In the genomic region with DNA sequence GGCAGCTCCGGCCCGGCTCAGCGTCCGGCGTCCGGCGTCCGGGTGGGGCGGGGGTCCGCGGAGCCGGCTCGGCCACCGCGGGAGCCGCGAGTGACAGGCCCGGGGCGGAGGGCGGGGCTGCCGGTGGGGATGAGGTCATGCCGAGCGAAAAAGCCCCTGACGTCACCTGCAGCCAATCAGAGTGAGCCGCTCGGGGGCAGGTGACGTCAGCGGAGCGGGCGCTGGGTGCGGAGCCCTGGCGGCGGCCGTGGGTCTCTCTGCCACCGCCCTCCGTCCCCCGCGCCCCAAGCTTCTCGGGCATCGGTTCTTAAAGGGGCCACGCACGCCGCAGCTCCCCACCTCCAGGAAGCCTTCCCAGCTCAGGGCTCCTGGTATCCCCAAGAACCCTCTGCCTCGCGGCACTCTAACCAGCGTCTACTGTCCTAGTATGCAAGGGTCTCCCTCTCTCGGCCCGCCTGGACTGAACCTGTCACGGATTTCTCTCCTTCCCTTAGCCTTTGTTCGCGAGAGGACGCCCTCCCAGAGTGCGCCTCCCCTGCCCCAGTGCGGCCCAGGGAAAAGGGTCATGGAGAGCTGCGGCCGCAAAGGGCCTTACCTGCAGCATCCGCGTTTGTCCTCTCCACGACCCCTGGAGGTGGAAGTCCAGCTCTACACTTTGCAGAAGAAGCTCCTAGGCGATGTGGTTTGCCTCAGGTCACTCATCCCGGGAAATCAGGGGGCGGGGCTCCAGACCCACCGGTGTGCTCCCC, we compare ENCODE assay signal across 8 mouse cellular contexts. TPM values are rescaled to one million over a fixed set of nuclear protein-coding genes. Genes with fewer than 3 reads are reported as not detected.
DNase-seq lines count a peak whose midpoint lies in the region; ATAC-seq and TF ChIP-seq lines count a peak whose summit lies in the region.

A gene (minus strand): TSS at position 661 of the 749 bp plus-strand sequence.

- peaks cover 94% of the 10 kb centered on the region for H3K27me3 ChIP-seq in CH12.LX (replicated peaks)
- peaks cover 26% of the 10 kb centered on the region for H3K27me3 ChIP-seq in forebrain, embryonic 12.5 days
- peaks cover 11% of the 10 kb centered on the region for H3K27me3 ChIP-seq in heart, embryonic 16.5 days (ENCODE audit: control insufficient read depth, insufficient read depth, low read length)
- peaks cover 99% of the 10 kb centered on the region for H3K27me3 ChIP-seq in liver, embryonic 13.5 days
- H3K27me3 ChIP-seq in stomach, embryonic 14.5 days (ENCODE audit: control insufficient read depth, insufficient read depth, low read length), result peaks cover 33% of the 10 kb centered on the region

- TF ChIP-seq EP300 in CH12.LX (IDR thresholded peaks at IDR 0.05; ENCODE audit: low read length), result no peak

- no peaks in the 10 kb centered on the region for H3K79me2 ChIP-seq in CH12.LX (replicated peaks; ENCODE audit: control insufficient read depth, extremely low read depth, insufficient read depth, poor library complexity, severe bottlenecking)

- TF ChIP-seq RAD21 in CH12.LX (IDR thresholded peaks at IDR 0.05; ENCODE audit: low read depth, low read length), result no peak

- ATAC-seq in forebrain, embryonic 12.5 days (ENCODE audit: low FRiP score), result peak; percentile 90
- peak; percentile 91 for ATAC-seq in heart, embryonic 16.5 days (replicated peaks; ENCODE audit: extremely low read depth, insufficient read depth, low FRiP score)
- ATAC-seq in liver, embryonic 13.5 days (ENCODE audit: low read depth), result peak; percentile 84
- ATAC-seq in stomach, embryonic 14.5 days (ENCODE audit: insufficient number of reproducible peaks, insufficient read depth, low FRiP score, low read depth), result peak; percentile 90

- H3K4me3 ChIP-seq in CH12.LX (replicated peaks in 1 of 3; ENCODE audit: low read depth in 2 of 3, low read length in 2 of 3, poor library complexity in 1 of 3), result peak within 1 kb of the TSS; percentile 51 to 78 (median 57)
- peak within 1 kb of the TSS; percentile 90 for H3K4me3 ChIP-seq in forebrain, embryonic 12.5 days (replicated peaks)
- peak within 1 kb of the TSS; percentile 79 for H3K4me3 ChIP-seq in heart, embryonic 16.5 days (ENCODE audit: low read length)
- peak within 1 kb of the TSS; percentile 87 for H3K4me3 ChIP-seq in liver, embryonic 13.5 days (replicated peaks)
- H3K4me3 ChIP-seq in stomach, embryonic 14.5 days (ENCODE audit: low read depth, low read length), result peak within 1 kb of the TSS; percentile 50

- dilution Hi-C loops in CH12.LX (cut with MboI; ENCODE audit: extremely low pct_ligation_motif_present, extremely low pct_unique_long_range_greater_than_20kb, low sequenced_read_pairs), result no loop called here

- peak within 1 kb of the TSS; percentile 60 for H3K9ac ChIP-seq in CH12.LX (ENCODE audit: insufficient read depth, low read depth)
- peak within 1 kb of the TSS; percentile 94 for H3K9ac ChIP-seq in forebrain, embryonic 12.5 days
- H3K9ac ChIP-seq in heart, embryonic 16.5 days (ENCODE audit: low read length), result peak within 1 kb of the TSS; percentile 85
- peak within 1 kb of the TSS; percentile 99 for H3K9ac ChIP-seq in liver, embryonic 13.5 days
- peak within 1 kb of the TSS; percentile 52 for H3K9ac ChIP-seq in stomach, embryonic 14.5 days (replicated peaks; ENCODE audit: low read depth, low read length)

- no peak within 1 kb of the TSS for H3K27ac ChIP-seq in CH12.LX (ENCODE audit: insufficient read depth, low read depth)
- H3K27ac ChIP-seq in forebrain, embryonic 12.5 days, result peak within 1 kb of the TSS; percentile 86
- H3K27ac ChIP-seq in heart, embryonic 16.5 days (ENCODE audit: low read length), result peak within 1 kb of the TSS; percentile 72
- peak within 1 kb of the TSS; percentile 89 for H3K27ac ChIP-seq in liver, embryonic 13.5 days
- H3K27ac ChIP-seq in stomach, embryonic 14.5 days (ENCODE audit: low read length), result no peak within 1 kb of the TSS

- TF ChIP-seq POLR2A in CH12.LX (IDR thresholded peaks at IDR 0.05; ENCODE audit: low read depth, low read length), result peak; percentile 60

- in situ Hi-C loops in CH12.LX (cut with MboI; ENCODE audit: low pct_ligation_motif_present, low pct_unique_long_range_greater_than_20kb, low sequenced_read_pairs), result no loop called here

- peaks cover 5 to 19% of the 10 kb centered on the region in 2 experiments; a peak in 3 of 4 replicates for H3K4me1 ChIP-seq in CH12.LX (ENCODE audit: control insufficient read depth in 1 of 2, insufficient read depth in 2 of 2)
- peaks cover 52% of the 10 kb centered on the region for H3K4me1 ChIP-seq in forebrain, embryonic 12.5 days
- peaks cover 27% of the 10 kb centered on the region for H3K4me1 ChIP-seq in heart, embryonic 16.5 days (ENCODE audit: control insufficient read depth, insufficient read depth, low read length)
- H3K4me1 ChIP-seq in liver, embryonic 13.5 days (replicated peaks), result peaks cover 63% of the 10 kb centered on the region
- peaks cover 5% of the 10 kb centered on the region; the same call in 1 of the 2 replicates for H3K4me1 ChIP-seq in stomach, embryonic 14.5 days (ENCODE audit: control insufficient read depth, insufficient read depth, low read length)

- H3K4me2 ChIP-seq in CH12.LX (ENCODE audit: insufficient read depth, low read depth, poor library complexity, severe bottlenecking), result peak within 1 kb of the TSS; percentile 92
- peak within 1 kb of the TSS; percentile 88 for H3K4me2 ChIP-seq in forebrain, embryonic 12.5 days
- peak within 1 kb of the TSS; percentile 92 for H3K4me2 ChIP-seq in heart, embryonic 16.5 days (ENCODE audit: low read depth, low read length)
- H3K4me2 ChIP-seq in liver, embryonic 13.5 days, result peak within 1 kb of the TSS; percentile 91
- peak within 1 kb of the TSS; percentile 97 for H3K4me2 ChIP-seq in stomach, embryonic 14.5 days (replicated peaks; ENCODE audit: low read depth, low read length)

- peak; percentile 78 for DNase-seq in CH12.LX (ENCODE audit: extremely low read depth)
- peak; percentile 89 for DNase-seq in c-Kit-positive CD71-positive TER-119-positive erythroid progenitor cells, embryonic 14.5 days (ENCODE audit: low spot score)
- peak; percentile 88 to 94 for DNase-seq in kidney, postnatal 25 days
- DNase-seq in liver, embryonic 13.5 days, result peak; percentile 88
- peak; percentile 88 to 90 for DNase-seq in natural killer cell, adult 2 months (ENCODE audit: low spot score in 2 of 2)

- no peaks in the 10 kb centered on the region for H3K36me3 ChIP-seq in CH12.LX (replicated peaks in 1 of 2; ENCODE audit: control insufficient read depth in 1 of 2, insufficient read depth in 1 of 2, low read length in 1 of 2)
- H3K36me3 ChIP-seq in forebrain, embryonic 12.5 days (replicated peaks), result no peaks in the 10 kb centered on the region
- H3K36me3 ChIP-seq in heart, embryonic 16.5 days (ENCODE audit: control insufficient read depth, insufficient read depth), result no peaks in the 10 kb centered on the region
- H3K36me3 ChIP-seq in liver, embryonic 13.5 days, result no peaks in the 10 kb centered on the region
- no peaks in the 10 kb centered on the region for H3K36me3 ChIP-seq in stomach, embryonic 14.5 days (ENCODE audit: control insufficient read depth, insufficient read depth, low read length)

- under 1% methylated on average over 61 of the region's 63 CpGs for WGBS in forebrain, embryonic 12.5 days
- under 1% methylated on average over 60 of the region's 63 CpGs for WGBS in heart, embryonic 16.5 days
- WGBS in liver, embryonic 13.5 days (ENCODE audit: insufficient replicate concordance), result under 1% methylated on average over 63 of the region's 63 CpGs
- WGBS in stomach, embryonic 14.5 days, result under 1% methylated on average over 62 of the region's 63 CpGs

- TF ChIP-seq CTCF in CH12.LX (conservative IDR thresholded peaks at IDR 0.05 in 1 of 2, IDR thresholded peaks at IDR 0.05 in 1 of 2; ENCODE audit: low read depth in 2 of 2, low read length in 2 of 2), result peak in 1 of 2 experiments; percentile 57; a peak in 2 of 4 replicates

- no peaks in the 10 kb centered on the region for H3K9me3 ChIP-seq in CH12.LX (replicated peaks; ENCODE audit: low read length)
- H3K9me3 ChIP-seq in forebrain, embryonic 12.5 days, result no peaks in the 10 kb centered on the region
- no peaks in the 10 kb centered on the region for H3K9me3 ChIP-seq in heart, embryonic 16.5 days (replicated peaks; ENCODE audit: control insufficient read depth, low read length)
- H3K9me3 ChIP-seq in liver, embryonic 13.5 days (replicated peaks), result no peaks in the 10 kb centered on the region
- no peaks in the 10 kb centered on the region for H3K9me3 ChIP-seq in stomach, embryonic 14.5 days (ENCODE audit: control insufficient read depth, low read depth, low read length)

TF ChIP-seq in CH12.LX, 34 proteins besides CTCF, POLR2A, EP300 and RAD21 (continues in another document):
- TF ChIP-seq USF1 (IDR thresholded peaks at IDR 0.05; ENCODE audit: low read depth, low read length) (peak; percentile 9), POLR2AphosphoS2 (IDR thresholded peaks at IDR 0.05; ENCODE audit: low read depth, low read length) (no peak), NELFE (IDR thresholded peaks at IDR 0.05; ENCODE audit: low read depth, low read length) (no peak), MAX (IDR thresholded peaks at IDR 0.05; ENCODE audit: low read length) (no peak), KAT2A (IDR thresholded peaks at IDR 0.05; ENCODE audit: insufficient replicate concordance, low read length) (no peak), RCOR1 (conservative IDR thresholded peaks at IDR 0.05; ENCODE audit: low read depth, low read length) (no peak), MEF2A (IDR thresholded peaks at IDR 0.05; ENCODE audit: borderline replicate concordance, low read depth, low read length) (peak; percentile 99), CHD1 (IDR thresholded peaks at IDR 0.05; ENCODE audit: low read depth, low read length) (no peak), ZNF384 (IDR thresholded peaks at IDR 0.05; ENCODE audit: low read depth, low read length) (no peak), MAZ (IDR thresholded peaks at IDR 0.05; ENCODE audit: low read depth, low read length) (peak; percentile 62; the same call in 1 of the 2 replicates), ZKSCAN1 (IDR thresholded peaks at IDR 0.05; ENCODE audit: borderline replicate concordance, low read depth, low read length) (no peak), TCF12 (IDR thresholded peaks at IDR 0.05; ENCODE audit: low read depth, low read length) (no peak; the same call in 1 of the 2 replicates), UBTF (IDR thresholded peaks at IDR 0.05; ENCODE audit: low read depth, low read length) (no peak), ZC3H11A (IDR thresholded peaks at IDR 0.05; ENCODE audit: low read depth, low read length) (no peak), MXI1 (IDR thresholded peaks at IDR 0.05; ENCODE audit: low read depth, low read length) (peak; percentile 22; the same call in 1 of the 2 replicates)

RNA-seq across cellular contexts. Expression of the gene that starts here (rescaled TPM):
- total RNA-seq in CH12.LX (2012; rRNA removed) (1.2 and 1.5 TPM in 2 replicates), CH12.LX (2014; rRNA removed) (0.07 and 0.17 TPM in 2 replicates)
- polyA plus RNA-seq in CH12.LX (2012; ENCODE audit: insufficient read length, low read depth), result 0.11 and 0.14 TPM in 2 replicates
- polyA plus RNA-seq in forebrain, embryonic 12.5 days (2016; fragmentation: Nextera tagmentation; extraction: Ambion mirVana), result 45.0 and 45.8 TPM in 2 replicates
- polyA plus RNA-seq in heart, embryonic 16.5 days (2015; fragmentation: Nextera tagmentation; extraction: Ambion mirVana), result 9.3 and 11.1 TPM in 2 replicates
- 4.4 and 4.6 TPM in 2 replicates for polyA plus RNA-seq in liver, embryonic 13.5 days (2015; fragmentation: Nextera tagmentation; extraction: Ambion mirVana)
- polyA plus RNA-seq in stomach, embryonic 14.5 days (2014; fragmentation: Nextera tagmentation; extraction: Ambion mirVana), result 5.2 and 6.4 TPM in 2 replicates

Comparison
In these comparisons a context has a peak if more than half of its experiments do, and no peak if none do; other contexts are left out.
1. H3K27ac ChIP-seq: peak in forebrain, embryonic 12.5 days (single experiment), heart, embryonic 16.5 days (single experiment) and liver, embryonic 13.5 days (single experiment); none in CH12.LX (single experiment) and stomach, embryonic 14.5 days (single experiment).
2. Peak in every context shown above with its lines, with median percentiles within 50 percentile points of each other: DNase-seq, H3K4me2 ChIP-seq, H3K4me3 ChIP-seq, H3K9ac ChIP-seq and ATAC-seq.